Mouse (Mus musculus): ENCODE measurements around the gene Slc5a8.

DNA sequence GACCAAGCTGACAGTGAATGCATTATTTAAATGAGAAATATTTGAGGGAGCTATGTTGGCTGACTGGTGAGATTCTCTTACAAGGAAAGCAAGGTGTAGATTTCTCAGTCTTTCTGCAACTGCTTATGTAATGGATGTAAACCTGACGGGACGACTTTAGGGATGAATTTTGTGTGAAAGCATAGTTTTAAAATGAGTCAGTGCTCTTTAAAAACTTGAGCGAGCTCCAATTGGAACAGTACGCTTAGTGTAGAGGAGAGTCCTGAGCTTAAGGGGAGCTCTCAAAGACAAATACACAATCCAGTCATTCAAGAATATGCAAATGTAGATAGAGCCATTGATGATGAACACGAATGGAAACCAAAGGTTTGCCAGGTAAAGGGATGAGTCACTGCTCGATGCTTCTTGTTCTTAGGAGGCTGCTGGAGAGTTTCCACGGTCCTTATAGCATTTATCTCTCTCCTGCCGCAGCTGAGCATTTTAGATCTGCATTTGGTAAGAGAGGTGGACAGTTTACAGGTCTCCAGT lies 6.8 kb downstream of the Slc5a8 start:
- no peak for TF ChIP-seq CTCF (IDR thresholded peaks at IDR 0.05; ENCODE audit: low read depth)
- TF ChIP-seq EP300 (IDR thresholded peaks at IDR 0.05; ENCODE audit: low read depth), result no peak

Data from liver, postnatal 0 days (tissue).